Mouse (Mus musculus) heart, embryonic 10.5 days (tissue): ENCODE data around the gene Ap4s1. TPM values are rescaled to one million over a fixed set of nuclear protein-coding genes. Genes with fewer than 3 reads are reported as not detected.
"Not testable (repeated sequence)": the region's sequence is repeated elsewhere in the genome, so short reads cannot be mapped to it uniquely, and the experiment has no call there.

Experiments used
- DNase-seq: peaks from one replicate; pipeline ENCODE4 v3.0.0-alpha.2; 2017; ENCODE audit warnings: low spot score
- H3K27ac ChIP-seq: fragments of 300-500 bp; sonication (generic); 2 replicates; pipeline ENCODE4 v1.5.1; 2016; ENCODE audit warnings: mild to moderate bottlenecking
- H3K27me3 ChIP-seq: fragments of 300-500 bp; sonication (generic); 2 replicates; pipeline ENCODE4 v1.6.1; 2016; ENCODE audit warnings: mild to moderate bottlenecking; ENCODE audit not compliant: poor library complexity, insufficient read depth, severe bottlenecking
- H3K36me3 ChIP-seq: fragments of 300-500 bp; sonication (generic); 2 replicates; pipeline ENCODE4 v1.6.1; 2016; ENCODE audit warnings: mild to moderate bottlenecking, moderate library complexity
- H3K4me1 ChIP-seq: fragments of 300-500 bp; sonication (generic); 2 replicates; pipeline ENCODE4 v1.6.1; 2016; ENCODE audit warnings: mild to moderate bottlenecking
- H3K4me3 ChIP-seq: fragments of 300-500 bp; sonication (generic); 2 replicates; pipeline ENCODE4 v1.5.1; 2016; ENCODE audit warnings: mild to moderate bottlenecking, moderate library complexity
- H3K9me3 ChIP-seq: fragments of 300-500 bp; sonication (generic); 2 replicates; pipeline ENCODE4 v1.6.1; 2016; ENCODE audit warnings: mild to moderate bottlenecking, moderate library complexity
- WGBS: fragments of 180-500 bp; shearing (Covaris S2); methylation state at CpG from one replicate; pipeline ENCODE4 v1.1.7; 2016; 5-methylcytosine and 5-hydroxymethylcytosine counted together
- polyA plus RNA-seq: library from polyadenylated mRNA; unstranded; fragments of >200 nt; fragmentation: Nextera tagmentation; extraction: Ambion mirVana; gene quantifications from 2 replicates; pipeline ENCODE4 v1.2.1, GENCODE M21; 2016

The Ap4s1 gene
- 34.9 and 36.2 TPM in 2 replicates for polyA plus RNA-seq

- Histone ChIP-seq H3K36me3 (no peaks in the 10 kb centered on the region), H3K9me3 (no peaks in the 10 kb centered on the region), H3K27ac (peak within 1 kb of the TSS; percentile 100), H3K27me3 (no peaks in the 10 kb centered on the region), H3K4me3 (peak within 1 kb of the TSS; percentile 95), H3K4me1 (peaks cover 31% of the 10 kb centered on the region)
- under 1% methylated on average over 107 of the region's 108 CpGs for WGBS
- peak; percentile 91 for DNase-seq
Measured at GRCm38 (mm10) chr12:51690893-51691844, at the start of gene Ap4s1. Gene Ap4s1, plus strand, starts transcription at chr12:51691033.

DNA sequence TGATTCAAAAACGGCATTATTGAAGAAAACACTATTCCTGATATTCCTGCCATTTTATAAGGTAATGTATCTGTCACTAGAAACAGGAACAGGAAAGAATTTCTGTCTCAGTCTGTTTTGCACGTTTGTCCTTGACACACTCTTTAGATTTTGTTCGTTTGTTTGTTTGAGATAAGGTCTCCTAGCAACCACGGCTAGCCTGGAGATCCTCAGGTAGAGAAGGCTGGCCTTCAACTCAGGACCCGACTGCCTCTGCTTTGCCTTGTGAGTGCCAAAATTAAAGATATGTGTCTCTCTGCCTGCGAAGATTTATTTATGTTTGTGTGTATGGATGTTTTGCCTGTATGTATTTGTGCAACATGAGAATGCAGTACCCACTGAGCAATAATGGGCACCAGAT lies 49.0 kb upstream of the Ap4s1 start:
- H3K36me3 ChIP-seq = peaks cover 23% of the 10 kb centered on the region
- H3K9me3 ChIP-seq = no peaks in the 10 kb centered on the region
- H3K27ac ChIP-seq = 0 out of 2 replicates have a peak overlapping the region, but pooled peaks have one; percentile 22
- H3K4me1 ChIP-seq = peaks cover 8% of the 10 kb centered on the region; the same call in 1 of the 2 replicates
- WGBS = 21% methylated on average over 6 of the region's 6 CpGs
- no peak for DNase-seq
- H3K27me3 ChIP-seq = no peaks in the 10 kb centered on the region
- H3K4me3 ChIP-seq = no peak overlapping the region

GRCm38 (mm10) chr12:51649401-51649800 lies 41.4 kb upstream of the Ap4s1 start:
- H3K9me3 ChIP-seq, H3K27ac ChIP-seq, H3K4me3 ChIP-seq, H3K27me3 ChIP-seq, H3K4me1 ChIP-seq, DNase-seq: not testable (repeated sequence)
- peaks cover 52% of the 10 kb centered on the region for H3K36me3 ChIP-seq

DNA sequence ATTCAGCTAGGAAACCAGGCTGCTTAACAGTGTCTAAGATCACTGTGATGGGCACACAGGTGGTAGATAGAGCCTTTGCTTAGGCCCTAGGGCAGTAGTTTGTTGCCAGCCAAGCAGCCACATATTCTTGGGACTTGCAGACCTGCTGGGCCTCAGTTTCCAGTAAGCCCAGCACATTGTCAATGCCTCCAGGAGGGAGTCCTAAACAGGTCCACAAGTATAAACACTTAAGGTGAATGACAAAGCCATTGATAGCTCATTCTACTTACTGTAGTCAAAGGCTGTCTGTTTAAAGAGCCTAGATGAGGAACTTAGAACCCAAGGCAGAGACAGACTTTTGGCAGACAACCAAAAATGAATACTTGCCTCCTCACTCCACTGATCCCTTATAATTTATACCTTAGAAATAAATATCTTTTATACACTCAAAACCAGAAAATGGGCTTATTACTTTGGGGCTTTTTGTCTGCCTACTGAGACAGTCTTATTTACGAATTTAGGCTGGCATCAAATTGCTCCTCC lies 34.8 kb upstream of the Ap4s1 start:
- Histone ChIP-seq H3K27ac (no peak overlapping the region), H3K4me1 (no peaks in the 10 kb centered on the region), H3K36me3 (peaks cover 17% of the 10 kb centered on the region), H3K4me3 (no peak overlapping the region), H3K9me3 (no peaks in the 10 kb centered on the region), H3K27me3 (no peaks in the 10 kb centered on the region)
- WGBS = 85% methylated on average over 1 of the region's 1 CpGs
- DNase-seq = no peak

DNA sequence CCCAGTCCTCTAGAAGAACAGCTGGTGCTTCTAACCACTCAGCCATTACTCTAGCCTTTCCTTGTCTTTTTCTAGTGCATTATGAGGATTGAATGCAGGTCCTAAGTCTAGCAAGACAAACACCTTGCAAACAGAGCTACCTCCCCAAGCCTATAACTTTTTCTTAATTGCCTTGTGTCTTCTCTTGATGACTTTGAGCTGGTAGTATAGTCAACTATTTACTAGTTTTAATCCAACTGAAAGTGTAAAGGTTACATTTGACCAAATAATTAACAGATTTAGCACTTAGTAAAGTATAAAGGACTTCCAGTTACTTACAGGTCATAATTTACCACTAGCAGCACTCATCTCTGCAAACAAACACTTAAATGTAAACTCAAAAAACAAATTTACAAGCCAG lies 27.8 kb upstream of the Ap4s1 start:
- Histone ChIP-seq H3K27me3 (no peaks in the 10 kb centered on the region), H3K4me3 (no peak overlapping the region), H3K4me1 (peaks cover 12% of the 10 kb centered on the region; the same call in 1 of the 2 replicates), H3K9me3 (no peaks in the 10 kb centered on the region), H3K36me3 (no peaks in the 10 kb centered on the region), H3K27ac (no peak overlapping the region)
- DNase-seq = no peak

GRCm38 (mm10) chr12:51663908-51664307 lies 26.9 kb upstream of the Ap4s1 start:
- no peak overlapping the region for H3K4me3 ChIP-seq
- no peak overlapping the region for H3K27ac ChIP-seq
- no peaks in the 10 kb centered on the region for H3K36me3 ChIP-seq
- H3K9me3 ChIP-seq = no peaks in the 10 kb centered on the region
- no peaks in the 10 kb centered on the region for H3K27me3 ChIP-seq
- DNase-seq = no peak
- peaks cover 12% of the 10 kb centered on the region; the same call in 1 of the 2 replicates for H3K4me1 ChIP-seq

- H3K27ac ChIP-seq = no peak overlapping the region
- WGBS = 79% methylated on average over 4 of the region's 4 CpGs
- peaks cover 20% of the 10 kb centered on the region; the same call in 1 of the 2 replicates for H3K4me1 ChIP-seq
- H3K4me3 ChIP-seq = no peak overlapping the region
- no peaks in the 10 kb centered on the region for H3K36me3 ChIP-seq
- DNase-seq = no peak
- H3K9me3 ChIP-seq = no peaks in the 10 kb centered on the region
- H3K27me3 ChIP-seq = no peaks in the 10 kb centered on the region
Measured at GRCm38 (mm10) chr12:51666708-51667430, 24.0 kb upstream of the Ap4s1 start.

GRCm38 (mm10) chr12:51671231-51671891 lies 19.5 kb upstream of the Ap4s1 start:
- no peaks in the 10 kb centered on the region for H3K27me3 ChIP-seq
- no peak for DNase-seq
- H3K9me3 ChIP-seq = no peaks in the 10 kb centered on the region
- H3K27ac ChIP-seq = no peak overlapping the region
- H3K36me3 ChIP-seq = no peaks in the 10 kb centered on the region
- 42% methylated on average over 5 of the region's 5 CpGs for WGBS
- H3K4me1 ChIP-seq = peaks cover 30% of the 10 kb centered on the region; the same call in 1 of the 2 replicates
- no peak overlapping the region for H3K4me3 ChIP-seq

- DNase-seq = no peak
- no peak overlapping the region for H3K4me3 ChIP-seq
- 63% methylated on average over 4 of the region's 4 CpGs for WGBS
- H3K27me3 ChIP-seq = no peaks in the 10 kb centered on the region
- H3K36me3 ChIP-seq = no peaks in the 10 kb centered on the region
- H3K27ac ChIP-seq = no peak overlapping the region
- no peaks in the 10 kb centered on the region for H3K9me3 ChIP-seq
- H3K4me1 ChIP-seq = peaks cover 25% of the 10 kb centered on the region; the same call in 1 of the 2 replicates
Measured at GRCm38 (mm10) chr12:51673270-51673669, 17.6 kb upstream of the Ap4s1 start.

GRCm38 (mm10) chr12:51676442-51676841 lies 14.4 kb upstream of the Ap4s1 start:
- Histone ChIP-seq H3K36me3 (no peaks in the 10 kb centered on the region), H3K4me3 (no peak overlapping the region), H3K4me1 (peaks cover 27% of the 10 kb centered on the region; the same call in 1 of the 2 replicates), H3K27ac (no peak overlapping the region), H3K9me3 (no peaks in the 10 kb centered on the region), H3K27me3 (no peaks in the 10 kb centered on the region)
- WGBS = 66% methylated on average over 2 of the region's 2 CpGs
- DNase-seq = no peak

DNA sequence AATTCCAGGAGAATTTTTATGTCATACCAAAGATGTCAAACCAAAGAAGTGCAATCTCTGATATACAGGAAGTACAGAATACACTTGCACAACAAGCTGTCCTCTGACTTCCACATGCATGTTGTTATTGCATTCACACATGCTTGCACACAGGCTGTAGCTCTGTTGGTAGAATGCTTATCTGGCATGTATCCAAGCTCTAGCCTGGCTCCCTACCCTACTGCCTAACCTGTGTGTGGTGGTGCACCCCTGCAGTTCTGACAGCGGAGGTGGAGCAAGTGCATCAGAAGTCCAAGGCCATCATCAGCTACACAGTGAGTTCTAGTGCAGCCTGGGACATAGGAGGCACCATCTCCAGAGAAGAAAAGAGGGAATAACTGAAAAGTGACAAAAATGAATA lies 12.0 kb upstream of the Ap4s1 start:
- WGBS = 81% methylated on average over 1 of the region's 1 CpGs
- H3K27ac ChIP-seq = no peak overlapping the region
- H3K9me3 ChIP-seq = no peaks in the 10 kb centered on the region
- H3K27me3 ChIP-seq = no peaks in the 10 kb centered on the region
- peaks cover 10% of the 10 kb centered on the region; the same call in 1 of the 2 replicates for H3K4me1 ChIP-seq
- no peak overlapping the region for H3K4me3 ChIP-seq
- 0 out of 2 replicates have a peak, but pooled peaks cover 5% of the 10 kb centered on the region for H3K36me3 ChIP-seq
- DNase-seq = no peak

- H3K4me1 ChIP-seq = peaks cover 19% of the 10 kb centered on the region
- H3K4me3 ChIP-seq = no peak overlapping the region
- no peak overlapping the region for H3K27ac ChIP-seq
- no peaks in the 10 kb centered on the region for H3K9me3 ChIP-seq
- no peaks in the 10 kb centered on the region for H3K27me3 ChIP-seq
- H3K36me3 ChIP-seq = no peaks in the 10 kb centered on the region
- DNase-seq = no peak
- WGBS = 89% methylated on average over 2 of the region's 2 CpGs
Measured at GRCm38 (mm10) chr12:51688546-51688945, 2.3 kb upstream of the Ap4s1 start.
